Mouse (Mus musculus): ENCODE data around the gene Metap2.

Metap2 gene

GRCm38 (mm10) chr10:93897043-93897646, at the start of gene Metap2:
Metap2 (minus strand) TSS chr10:93897093.
- no peak for DNase-seq

- DNase-seq: no peak
Observed at GRCm38 (mm10) chr10:93945843-93946499, 49.1 kb upstream of the Metap2 start.

GRCm38 (mm10) chr10:93945364-93945763, 48.5 kb upstream of the Metap2 start:
- DNase-seq: peak; percentile 28 to 51

GRCm38 (mm10) chr10:93944241-93944640, 47.3 kb upstream of the Metap2 start:
- DNase-seq: peak; percentile 30 to 39

GRCm38 (mm10) chr10:93940279-93940678, 43.4 kb upstream of the Metap2 start:
- DNase-seq: no peak

GRCm38 (mm10) chr10:93939676-93940075, 42.8 kb upstream of the Metap2 start:
- DNase-seq: no peak

- DNase-seq: no peak
Observed at GRCm38 (mm10) chr10:93938844-93939271, 42.0 kb upstream of the Metap2 start.

GRCm38 (mm10) chr10:93933980-93934379, 37.1 kb upstream of the Metap2 start:
- peak; percentile 28 to 47 for DNase-seq

- DNase-seq: peak in 1 of 2 experiments; percentile 13
Observed at GRCm38 (mm10) chr10:93932861-93933260, 36.0 kb upstream of the Metap2 start.

GRCm38 (mm10) chr10:93932020-93932419, 35.1 kb upstream of the Metap2 start:
- DNase-seq: no peak

- DNase-seq: no peak
Observed at GRCm38 (mm10) chr10:93931431-93931830, 34.5 kb upstream of the Metap2 start.

GRCm38 (mm10) chr10:93930236-93930824, 33.4 kb upstream of the Metap2 start:
- DNase-seq: no peak

GRCm38 (mm10) chr10:93924666-93925065, 27.8 kb upstream of the Metap2 start:
- no peak for DNase-seq

- no peak for DNase-seq
Observed at GRCm38 (mm10) chr10:93921160-93921559, 24.3 kb upstream of the Metap2 start.

GRCm38 (mm10) chr10:93919227-93919626, 22.3 kb upstream of the Metap2 start:
- peak; percentile 29 to 49 for DNase-seq

- peak; percentile 55 to 67 for DNase-seq
Observed at GRCm38 (mm10) chr10:93918701-93919100, 21.8 kb upstream of the Metap2 start.

GRCm38 (mm10) chr10:93918087-93918486, 21.2 kb upstream of the Metap2 start:
- no peak for DNase-seq

GRCm38 (mm10) chr10:93916778-93917177, 19.9 kb upstream of the Metap2 start:
- DNase-seq: no peak

GRCm38 (mm10) chr10:93915531-93916275, 18.8 kb upstream of the Metap2 start:
- no peak for DNase-seq

- DNase-seq: no peak
Observed at GRCm38 (mm10) chr10:93913525-93913924, 16.6 kb upstream of the Metap2 start.

GRCm38 (mm10) chr10:93912917-93913316, 16.0 kb upstream of the Metap2 start:
- DNase-seq: no peak

GRCm38 (mm10) chr10:93912136-93912855, 15.4 kb upstream of the Metap2 start:
- DNase-seq: no peak

GRCm38 (mm10) chr10:93911326-93911725, 14.4 kb upstream of the Metap2 start:
- DNase-seq: no peak
